Mouse (Mus musculus): Measurements from ENCODE around the gene Ttc23. TPM values are rescaled to one million over a fixed set of nuclear protein-coding genes. Genes with fewer than 3 reads are reported as not detected.

Ttc23 gene
- total and polyA plus RNA-seq, 3 experiments = 0.89 to 2.5 (median 0.93) TPM

- no peak for TF ChIP-seq MEF2A (IDR thresholded peaks at IDR 0.05; ENCODE audit: borderline replicate concordance, low read depth, low read length)
- no peak for TF ChIP-seq RAD21 (IDR thresholded peaks at IDR 0.05; ENCODE audit: low read depth, low read length)
Measured at GRCm38 (mm10) chr7:67688281-67688680, 41.1 kb downstream of the Ttc23 start (continued).

- no peaks in the 10 kb centered on the region for H3K79me2 ChIP-seq (replicated peaks; ENCODE audit: control insufficient read depth, extremely low read depth, insufficient read depth, poor library complexity, severe bottlenecking)
- peaks cover 2 to 5% of the 10 kb centered on the region in 2 experiments; a peak in 3 of 4 replicates for H3K4me1 ChIP-seq (ENCODE audit: control insufficient read depth in 1 of 2, insufficient read depth in 2 of 2)
- H3K36me3 ChIP-seq (replicated peaks in 1 of 2; ENCODE audit: control insufficient read depth in 1 of 2, insufficient read depth in 1 of 2, low read length in 1 of 2) = peaks cover 0 to 1% of the 10 kb centered on the region in 2 experiments
- no peak for DNase-seq (ENCODE audit: extremely low read depth)
- no peak for TF ChIP-seq MAFK (IDR thresholded peaks at IDR 0.05; ENCODE audit: insufficient replicate concordance, low read length)
- no peak for TF ChIP-seq ELF1 (IDR thresholded peaks at IDR 0.05; ENCODE audit: low read depth, low read length)
- TF ChIP-seq HCFC1 (IDR thresholded peaks at IDR 0.05; ENCODE audit: low read depth, low read length) = no peak
- no peak for TF ChIP-seq ZC3H11A (IDR thresholded peaks at IDR 0.05; ENCODE audit: low read depth, low read length)
- TF ChIP-seq RCOR1 (conservative IDR thresholded peaks at IDR 0.05; ENCODE audit: low read depth, low read length) = no peak
- TF ChIP-seq MAZ (IDR thresholded peaks at IDR 0.05; ENCODE audit: low read depth, low read length) = no peak
- no peak for TF ChIP-seq JUN (IDR thresholded peaks at IDR 0.05; ENCODE audit: insufficient read depth, low read depth, low read length)
- TF ChIP-seq POLR2AphosphoS2 (IDR thresholded peaks at IDR 0.05; ENCODE audit: low read depth, low read length) = no peak
- TF ChIP-seq ZMIZ1 (IDR thresholded peaks at IDR 0.05; ENCODE audit: low read depth, low read length) = no peak
- in situ Hi-C loops (cut with MboI; ENCODE audit: low pct_ligation_motif_present, low pct_unique_long_range_greater_than_20kb, low sequenced_read_pairs) (loop anchor here (25.0 kb wide), 1 partner anchor 448 kb away; no protein-coding TSS in a partner anchor), dilution Hi-C loops (cut with MboI; ENCODE audit: extremely low pct_ligation_motif_present, extremely low pct_unique_long_range_greater_than_20kb, low sequenced_read_pairs) (no loop called here)
- no peak overlapping the region for H3K4me3 ChIP-seq (replicated peaks in 1 of 3; ENCODE audit: low read depth in 2 of 3, low read length in 2 of 3, poor library complexity in 1 of 3)
- no peak overlapping the region for H3K9ac ChIP-seq (ENCODE audit: insufficient read depth, low read depth)
- H3K27ac ChIP-seq (ENCODE audit: insufficient read depth, low read depth) = no peak overlapping the region
- H3K27me3 ChIP-seq (replicated peaks) = no peaks in the 10 kb centered on the region
- peaks cover 3% of the 10 kb centered on the region for H3K9me3 ChIP-seq (replicated peaks; ENCODE audit: low read length)
- H3K4me2 ChIP-seq (ENCODE audit: insufficient read depth, low read depth, poor library complexity, severe bottlenecking) = no peak overlapping the region
Measured at GRCm38 (mm10) chr7:67689793-67690192, 42.6 kb downstream of the Ttc23 start.

DNA sequence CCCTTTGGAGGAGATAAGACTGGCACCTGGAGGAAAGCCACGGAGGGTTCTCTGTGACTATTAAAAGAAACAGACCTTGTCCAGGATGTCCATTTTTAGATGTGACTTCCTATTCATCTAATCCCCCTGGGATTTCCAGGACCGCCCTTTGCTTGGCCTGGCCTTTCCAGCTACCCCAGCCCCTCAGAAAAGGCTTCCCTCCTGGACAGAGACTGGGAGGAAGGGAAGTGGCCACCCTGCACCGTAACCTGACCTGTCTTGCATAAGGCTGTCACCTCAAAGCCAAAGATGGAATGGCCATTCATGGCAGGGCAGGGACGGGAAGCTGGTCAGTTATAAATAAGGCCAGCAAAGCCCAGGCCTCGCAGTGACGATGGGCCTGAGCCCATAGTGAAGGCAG, 43.8 kb downstream of the Ttc23 start:
- peaks cover 2 to 5% of the 10 kb centered on the region in 2 experiments; a peak in 3 of 4 replicates for H3K4me1 ChIP-seq (ENCODE audit: control insufficient read depth in 1 of 2, insufficient read depth in 2 of 2)
- H3K36me3 ChIP-seq (replicated peaks in 1 of 2; ENCODE audit: control insufficient read depth in 1 of 2, insufficient read depth in 1 of 2, low read length in 1 of 2) = no peaks in the 10 kb centered on the region
- H3K79me2 ChIP-seq (replicated peaks; ENCODE audit: control insufficient read depth, extremely low read depth, insufficient read depth, poor library complexity, severe bottlenecking) = no peaks in the 10 kb centered on the region
- no peak overlapping the region for H3K4me2 ChIP-seq (ENCODE audit: insufficient read depth, low read depth, poor library complexity, severe bottlenecking)
- H3K27me3 ChIP-seq (replicated peaks) = no peaks in the 10 kb centered on the region
- dilution Hi-C loops (cut with MboI; ENCODE audit: extremely low pct_ligation_motif_present, extremely low pct_unique_long_range_greater_than_20kb, low sequenced_read_pairs) (no loop called here), in situ Hi-C loops (cut with MboI; ENCODE audit: low pct_ligation_motif_present, low pct_unique_long_range_greater_than_20kb, low sequenced_read_pairs) (loop anchor here (25.0 kb wide), 1 partner anchor 446 kb away; no protein-coding TSS in a partner anchor)
- no peak overlapping the region for H3K4me3 ChIP-seq (replicated peaks in 1 of 3; ENCODE audit: low read depth in 2 of 3, low read length in 2 of 3, poor library complexity in 1 of 3)
- TF ChIP-seq SMC3 (IDR thresholded peaks at IDR 0.05; ENCODE audit: low read depth, low read length) = no peak
- no peak for TF ChIP-seq USF2 (conservative IDR thresholded peaks at IDR 0.05; ENCODE audit: low read depth, low read length)
- no peak for TF ChIP-seq CHD2 (IDR thresholded peaks at IDR 0.05; ENCODE audit: low read length)
- no peak for TF ChIP-seq ZMIZ1 (IDR thresholded peaks at IDR 0.05; ENCODE audit: low read depth, low read length)
- TF ChIP-seq MAX (IDR thresholded peaks at IDR 0.05; ENCODE audit: low read length) = no peak
- TF ChIP-seq USF1 (IDR thresholded peaks at IDR 0.05; ENCODE audit: low read depth, low read length) = no peak
- TF ChIP-seq E2F4 (IDR thresholded peaks at IDR 0.05; ENCODE audit: insufficient replicate concordance, low read depth, low read length) = no peak
- TF ChIP-seq BHLHE40 (IDR thresholded peaks at IDR 0.05; ENCODE audit: low read depth, low read length) = no peak
- no peak for TF ChIP-seq ETS1 (conservative IDR thresholded peaks at IDR 0.05; ENCODE audit: low read depth, low read length)
- TF ChIP-seq MYC (IDR thresholded peaks at IDR 0.05; ENCODE audit: low read depth, low read length) = no peak
- TF ChIP-seq HCFC1 (IDR thresholded peaks at IDR 0.05; ENCODE audit: low read depth, low read length) = no peak
- TF ChIP-seq GABPA (IDR thresholded peaks at IDR 0.05; ENCODE audit: insufficient replicate concordance, low read depth, low read length) = no peak
- TF ChIP-seq ELF1 (IDR thresholded peaks at IDR 0.05; ENCODE audit: low read depth, low read length) = no peak
- TF ChIP-seq MAFK (IDR thresholded peaks at IDR 0.05; ENCODE audit: insufficient replicate concordance, low read length) = no peak
- no peak for TF ChIP-seq TCF12 (IDR thresholded peaks at IDR 0.05; ENCODE audit: low read depth, low read length)
- no peak for TF ChIP-seq ZNF384 (IDR thresholded peaks at IDR 0.05; ENCODE audit: low read depth, low read length)
- no peak for TF ChIP-seq PAX5 (IDR thresholded peaks at IDR 0.05; ENCODE audit: low read length)
- H3K27ac ChIP-seq (ENCODE audit: insufficient read depth, low read depth) = no peak overlapping the region
- H3K9me3 ChIP-seq (replicated peaks; ENCODE audit: low read length) = no peaks in the 10 kb centered on the region
- DNase-seq (ENCODE audit: extremely low read depth) = no peak
- H3K9ac ChIP-seq (ENCODE audit: insufficient read depth, low read depth) = no peak overlapping the region

Measured in CH12.LX (cell line).